Mouse (Mus musculus): ENCODE measurements around the gene Ezh1. TPM values are rescaled to one million over a fixed set of nuclear protein-coding genes. Genes with fewer than 3 reads are reported as not detected.

Gene Ezh1
- polyA plus RNA-seq, 1 experiment from 2014 or later, result 18.5 TPM

- Histone ChIP-seq H3K4me1 (ENCODE audit: control insufficient read depth, insufficient read depth, low read length) (peaks cover 35% of the 10 kb centered on the region), H3K9me3 (replicated peaks; ENCODE audit: control insufficient read depth, low read length) (no peaks in the 10 kb centered on the region), H3K27me3 (ENCODE audit: control insufficient read depth, insufficient read depth, low read length) (no peaks in the 10 kb centered on the region), H3K27ac (ENCODE audit: low read length) (peak overlapping the region; percentile 96), H3K4me3 (replicated peaks; ENCODE audit: low read length) (no peak overlapping the region), H3K4me2 (ENCODE audit: low read depth, low read length) (peak overlapping the region; percentile 34; the same call in 1 of the 2 replicates), H3K36me3 (ENCODE audit: control insufficient read depth, insufficient read depth, low read length) (no peaks in the 10 kb centered on the region), H3K9ac (ENCODE audit: low read length) (peak overlapping the region; percentile 52)
- 40% methylated on average over 8 of the region's 8 CpGs for WGBS
- ATAC-seq (ENCODE audit: insufficient read depth, low FRiP score), result peak; percentile 14; the same call in 1 of the 2 replicates
Observed at GRCm38 (mm10) chr11:101190181-101190912, 35.9 kb downstream of the Ezh1 start.

- no peak overlapping the region for H3K4me3 ChIP-seq (replicated peaks; ENCODE audit: low read length)
- H3K4me1 ChIP-seq (ENCODE audit: control insufficient read depth, insufficient read depth, low read length), result peaks cover 35% of the 10 kb centered on the region
- no peaks in the 10 kb centered on the region for H3K9me3 ChIP-seq (replicated peaks; ENCODE audit: control insufficient read depth, low read length)
- peak overlapping the region; percentile 52 for H3K9ac ChIP-seq (ENCODE audit: low read length)
- peak overlapping the region; percentile 34 for H3K4me2 ChIP-seq (ENCODE audit: low read depth, low read length)
- H3K36me3 ChIP-seq (ENCODE audit: control insufficient read depth, insufficient read depth, low read length), result no peaks in the 10 kb centered on the region
- ATAC-seq (ENCODE audit: insufficient read depth, low FRiP score), result peak; percentile 90
- peak overlapping the region; percentile 96 for H3K27ac ChIP-seq (ENCODE audit: low read length)
- 15% methylated on average over 6 of the region's 6 CpGs for WGBS
- no peaks in the 10 kb centered on the region for H3K27me3 ChIP-seq (ENCODE audit: control insufficient read depth, insufficient read depth, low read length)
Observed at GRCm38 (mm10) chr11:101189495-101190180, 36.6 kb downstream of the Ezh1 start.

- no peak overlapping the region for H3K4me2 ChIP-seq (ENCODE audit: low read depth, low read length)
- no peak overlapping the region for H3K9ac ChIP-seq (ENCODE audit: low read length)
- ATAC-seq (ENCODE audit: insufficient read depth, low FRiP score), result no peak
- H3K36me3 ChIP-seq (ENCODE audit: control insufficient read depth, insufficient read depth, low read length), result no peaks in the 10 kb centered on the region
- no peaks in the 10 kb centered on the region for H3K27me3 ChIP-seq (ENCODE audit: control insufficient read depth, insufficient read depth, low read length)
- peaks cover 35% of the 10 kb centered on the region for H3K4me1 ChIP-seq (ENCODE audit: control insufficient read depth, insufficient read depth, low read length)
- H3K9me3 ChIP-seq (replicated peaks; ENCODE audit: control insufficient read depth, low read length), result no peaks in the 10 kb centered on the region
- peak overlapping the region; percentile 96 for H3K27ac ChIP-seq (ENCODE audit: low read length)
- WGBS, result 72% methylated on average over 11 of the region's 11 CpGs
- no peak overlapping the region for H3K4me3 ChIP-seq (replicated peaks; ENCODE audit: low read length)
Observed at GRCm38 (mm10) chr11:101188166-101188805, 38.0 kb downstream of the Ezh1 start.

GRCm38 (mm10) chr11:101187541-101187940 lies 38.7 kb downstream of the Ezh1 start:
- no peak overlapping the region for H3K9ac ChIP-seq (ENCODE audit: low read length)
- WGBS, result 88% methylated on average over 5 of the region's 5 CpGs

GRCm38 (mm10) chr11:101186526-101187247 lies 39.6 kb downstream of the Ezh1 start:
- 89% methylated on average over 27 of the region's 27 CpGs for WGBS
- no peak overlapping the region for H3K9ac ChIP-seq (ENCODE audit: low read length)
- H3K27me3 ChIP-seq (ENCODE audit: control insufficient read depth, insufficient read depth, low read length), result no peaks in the 10 kb centered on the region
- no peak overlapping the region for H3K4me3 ChIP-seq (replicated peaks; ENCODE audit: low read length)
- no peak for ATAC-seq (ENCODE audit: insufficient read depth, low FRiP score)
- H3K36me3 ChIP-seq (ENCODE audit: control insufficient read depth, insufficient read depth, low read length), result no peaks in the 10 kb centered on the region
- H3K9me3 ChIP-seq (replicated peaks; ENCODE audit: control insufficient read depth, low read length), result no peaks in the 10 kb centered on the region
- H3K4me2 ChIP-seq (ENCODE audit: low read depth, low read length), result no peak overlapping the region
- no peak overlapping the region for H3K27ac ChIP-seq (ENCODE audit: low read length)
- H3K4me1 ChIP-seq (ENCODE audit: control insufficient read depth, insufficient read depth, low read length), result peaks cover 35% of the 10 kb centered on the region

More at GRCm38 (mm10) chr11:101187541-101187940, 38.7 kb downstream of the Ezh1 start:
- no peaks in the 10 kb centered on the region for H3K27me3 ChIP-seq (ENCODE audit: control insufficient read depth, insufficient read depth, low read length)
- H3K9me3 ChIP-seq (replicated peaks; ENCODE audit: control insufficient read depth, low read length), result no peaks in the 10 kb centered on the region
- H3K4me2 ChIP-seq (ENCODE audit: low read depth, low read length), result no peak overlapping the region
- H3K4me1 ChIP-seq (ENCODE audit: control insufficient read depth, insufficient read depth, low read length), result peaks cover 35% of the 10 kb centered on the region
- no peaks in the 10 kb centered on the region for H3K36me3 ChIP-seq (ENCODE audit: control insufficient read depth, insufficient read depth, low read length)
- no peak for ATAC-seq (ENCODE audit: insufficient read depth, low FRiP score)
- no peak overlapping the region for H3K27ac ChIP-seq (ENCODE audit: low read length)
- no peak overlapping the region for H3K4me3 ChIP-seq (replicated peaks; ENCODE audit: low read length)

- Histone ChIP-seq H3K9me3 (replicated peaks; ENCODE audit: control insufficient read depth, low read length) (no peaks in the 10 kb centered on the region), H3K27ac (ENCODE audit: low read length) (no peak overlapping the region), H3K4me2 (ENCODE audit: low read depth, low read length) (no peak overlapping the region), H3K9ac (ENCODE audit: low read length) (no peak overlapping the region), H3K36me3 (ENCODE audit: control insufficient read depth, insufficient read depth, low read length) (no peaks in the 10 kb centered on the region), H3K27me3 (ENCODE audit: control insufficient read depth, insufficient read depth, low read length) (no peaks in the 10 kb centered on the region), H3K4me1 (ENCODE audit: control insufficient read depth, insufficient read depth, low read length) (peaks cover 23% of the 10 kb centered on the region), H3K4me3 (replicated peaks; ENCODE audit: low read length) (no peak overlapping the region)
- 90% methylated on average over 4 of the region's 4 CpGs for WGBS
- no peak for ATAC-seq (ENCODE audit: insufficient read depth, low FRiP score)
Observed at GRCm38 (mm10) chr11:101185441-101185840, 40.8 kb downstream of the Ezh1 start.

GRCm38 (mm10) chr11:101184984-101185383 lies 41.3 kb downstream of the Ezh1 start:
- Histone ChIP-seq H3K36me3 (ENCODE audit: control insufficient read depth, insufficient read depth, low read length) (no peaks in the 10 kb centered on the region), H3K27me3 (ENCODE audit: control insufficient read depth, insufficient read depth, low read length) (no peaks in the 10 kb centered on the region), H3K4me2 (ENCODE audit: low read depth, low read length) (no peak overlapping the region), H3K27ac (ENCODE audit: low read length) (no peak overlapping the region), H3K4me1 (ENCODE audit: control insufficient read depth, insufficient read depth, low read length) (peaks cover 19% of the 10 kb centered on the region), H3K9me3 (replicated peaks; ENCODE audit: control insufficient read depth, low read length) (no peaks in the 10 kb centered on the region), H3K4me3 (replicated peaks; ENCODE audit: low read length) (no peak overlapping the region), H3K9ac (ENCODE audit: low read length) (no peak overlapping the region)
- no peak for ATAC-seq (ENCODE audit: insufficient read depth, low FRiP score)
- WGBS, result 92% methylated on average over 12 of the region's 12 CpGs

GRCm38 (mm10) chr11:101182771-101183517 lies 43.3 kb downstream of the Ezh1 start:
- no peak overlapping the region for H3K4me3 ChIP-seq (replicated peaks; ENCODE audit: low read length)
- no peaks in the 10 kb centered on the region for H3K36me3 ChIP-seq (ENCODE audit: control insufficient read depth, insufficient read depth, low read length)
- no peaks in the 10 kb centered on the region for H3K4me1 ChIP-seq (ENCODE audit: control insufficient read depth, insufficient read depth, low read length)
- H3K9ac ChIP-seq (ENCODE audit: low read length), result no peak overlapping the region
- H3K9me3 ChIP-seq (replicated peaks; ENCODE audit: control insufficient read depth, low read length), result no peaks in the 10 kb centered on the region
- 79% methylated on average over 14 of the region's 14 CpGs for WGBS
- no peak for ATAC-seq (ENCODE audit: insufficient read depth, low FRiP score)
- H3K27ac ChIP-seq (ENCODE audit: low read length), result no peak overlapping the region
- H3K4me2 ChIP-seq (ENCODE audit: low read depth, low read length), result no peak overlapping the region
- H3K27me3 ChIP-seq (ENCODE audit: control insufficient read depth, insufficient read depth, low read length), result no peaks in the 10 kb centered on the region

Data from stomach, embryonic 16.5 days (tissue).